Mouse (Mus musculus) NIH3T3 (cell line): ENCODE data around the gene Lasp1.
A peak's percentile ranks its signal among the peaks of the same experiment; 100 is the strongest.
"Not testable (repeated sequence)": the region's sequence is repeated elsewhere in the genome, so short reads cannot be mapped to it uniquely, and the experiment has no call there.

ENCODE experiments used
- DNase-seq: peaks from one replicate; pipeline ENCODE4 v3.0.0-alpha.2; 2012; ENCODE audit warnings: low read depth

Lasp1 gene

GRCm38 (mm10) chr11:97798782-97799145 lies at the start of gene Lasp1:
TSS of gene Lasp1 (plus strand) at chr11:97799000.
- DNase-seq, result peak; percentile 93

GRCm38 (mm10) chr11:97753277-97753676 lies 45.5 kb upstream of the Lasp1 start:
- no peak for DNase-seq

GRCm38 (mm10) chr11:97758125-97758524 lies 40.7 kb upstream of the Lasp1 start:
- DNase-seq, result no peak

GRCm38 (mm10) chr11:97758942-97759341 lies 39.9 kb upstream of the Lasp1 start:
- no peak for DNase-seq

- no peak for DNase-seq
Observed at GRCm38 (mm10) chr11:97761638-97762037, 37.2 kb upstream of the Lasp1 start.

GRCm38 (mm10) chr11:97766154-97766881 lies 32.5 kb upstream of the Lasp1 start, which contains the start of gene Cwc25:
TSS of gene Cwc25 (minus strand) at chr11:97766556.
- DNase-seq, result peak; percentile 98

GRCm38 (mm10) chr11:97769704-97770103 lies 29.1 kb upstream of the Lasp1 start:
- DNase-seq, result no peak

- no peak for DNase-seq
Observed at GRCm38 (mm10) chr11:97771410-97771809, 27.4 kb upstream of the Lasp1 start.

GRCm38 (mm10) chr11:97775186-97775585 lies 23.6 kb upstream of the Lasp1 start:
- no peak for DNase-seq

GRCm38 (mm10) chr11:97775808-97776496 lies 22.8 kb upstream of the Lasp1 start, which contains the start of gene 1700001P01Rik:
TSS of gene 1700001P01Rik (minus strand) at chr11:97775918.
- DNase-seq, result no peak

- DNase-seq, result no peak
Observed at GRCm38 (mm10) chr11:97776497-97777128, 22.2 kb upstream of the Lasp1 start.

GRCm38 (mm10) chr11:97777129-97777529 lies 21.7 kb upstream of the Lasp1 start:
- DNase-seq, result peak; percentile 80

- DNase-seq, result no peak
Observed at GRCm38 (mm10) chr11:97778918-97779317, 19.9 kb upstream of the Lasp1 start.

- DNase-seq, result no peak
Observed at GRCm38 (mm10) chr11:97779968-97780701, 18.7 kb upstream of the Lasp1 start.

GRCm38 (mm10) chr11:97781478-97781831 lies 17.3 kb upstream of the Lasp1 start:
- DNase-seq, result peak; percentile 20

GRCm38 (mm10) chr11:97781832-97782563 lies 16.8 kb upstream of the Lasp1 start, which contains the start of gene Rpl23:
TSS of gene Rpl23 (minus strand) at chr11:97782437.
- DNase-seq, result peak; percentile 100

GRCm38 (mm10) chr11:97782564-97782895 lies 16.3 kb upstream of the Lasp1 start:
- DNase-seq, result no peak

GRCm38 (mm10) chr11:97787961-97788360 lies 10.8 kb upstream of the Lasp1 start:
- no peak for DNase-seq

- DNase-seq, result no peak
Observed at GRCm38 (mm10) chr11:97789727-97790126, 9.1 kb upstream of the Lasp1 start.

- DNase-seq, result not testable (repeated sequence)
Observed at GRCm38 (mm10) chr11:97790778-97791438, 7.9 kb upstream of the Lasp1 start.

GRCm38 (mm10) chr11:97793165-97793564 lies 5.6 kb upstream of the Lasp1 start:
- peak; percentile 88 for DNase-seq
